Mouse (Mus musculus): Measurements from ENCODE around the gene 2810408A11Rik.
"Not testable (repeated sequence)": the region's sequence is repeated elsewhere in the genome, so short reads cannot be mapped to it uniquely, and the experiment has no call there.

Gene 2810408A11Rik

DNA sequence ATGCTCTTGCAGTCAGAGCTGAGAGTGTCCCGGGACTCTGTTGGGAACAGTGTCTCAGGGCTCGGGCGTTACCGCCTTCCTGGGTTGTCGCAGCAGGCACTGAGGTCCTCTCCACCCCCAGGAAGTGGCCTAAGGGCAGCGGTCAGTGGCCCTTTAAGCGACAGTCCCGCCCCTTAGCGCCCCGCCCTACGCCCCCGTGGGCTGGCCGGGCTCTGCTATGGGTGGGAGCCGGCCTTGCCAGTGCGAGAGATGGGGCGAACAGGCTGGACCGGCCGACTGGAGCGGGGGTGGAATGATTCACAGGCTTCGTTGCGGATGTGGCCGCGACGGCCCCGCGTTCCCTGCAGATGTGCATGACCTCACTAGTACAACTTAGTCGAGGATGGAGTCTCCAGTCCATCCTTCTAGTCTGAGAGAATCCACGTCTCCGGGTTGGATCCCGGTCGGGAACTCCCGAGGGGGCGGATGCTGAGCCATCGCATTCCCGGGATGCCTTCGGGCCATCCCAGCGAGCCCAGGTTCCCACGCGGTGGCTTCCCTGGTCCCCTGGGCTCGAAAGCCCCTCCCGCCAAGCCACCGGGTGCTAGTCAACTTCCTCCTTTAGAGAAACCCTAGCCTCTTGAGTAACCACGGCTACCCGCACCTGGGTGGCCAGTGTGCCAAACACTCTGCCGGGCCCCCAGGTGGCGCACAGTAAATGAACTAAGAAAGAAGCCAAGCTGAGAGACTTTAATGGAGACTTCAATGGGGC lies 19.8 kb downstream of the 2810408A11Rik start, which contains the start of gene Kctd11:
Kctd11 (minus strand) TSS at position 554 of the 751 bp plus-strand sequence.
- DNase-seq (ENCODE audit: low spot score): peak; percentile 83

- DNase-seq (ENCODE audit: low spot score): peak; percentile 46
These were observed 20.3 kb downstream of the 2810408A11Rik start for GRCm38 (mm10) chr11:69880506-69880852.

- no peak for DNase-seq (ENCODE audit: low spot score)
These were observed 21.1 kb downstream of the 2810408A11Rik start for GRCm38 (mm10) chr11:69879711-69880110.

DNA sequence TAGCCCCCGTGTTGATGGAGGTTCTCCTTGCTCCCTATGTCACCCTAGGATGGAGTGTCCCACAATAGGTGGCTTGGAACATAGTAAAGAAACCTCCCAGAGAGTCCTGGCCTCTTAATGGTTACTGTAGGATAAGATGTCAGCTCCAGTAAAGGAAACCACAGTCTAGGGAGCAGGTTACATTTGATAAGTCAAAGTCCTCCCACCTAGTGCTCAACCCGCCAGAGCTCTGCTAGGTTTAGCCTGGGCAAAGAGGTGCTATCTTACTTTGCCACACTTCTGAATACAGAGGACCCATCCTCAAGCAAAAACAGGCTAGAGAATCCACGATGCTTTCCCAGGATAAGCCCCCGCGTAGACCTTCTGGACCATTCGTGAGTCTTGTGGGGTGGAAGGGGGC lies 21.8 kb downstream of the 2810408A11Rik start:
- no peak for DNase-seq (ENCODE audit: low spot score)

DNA sequence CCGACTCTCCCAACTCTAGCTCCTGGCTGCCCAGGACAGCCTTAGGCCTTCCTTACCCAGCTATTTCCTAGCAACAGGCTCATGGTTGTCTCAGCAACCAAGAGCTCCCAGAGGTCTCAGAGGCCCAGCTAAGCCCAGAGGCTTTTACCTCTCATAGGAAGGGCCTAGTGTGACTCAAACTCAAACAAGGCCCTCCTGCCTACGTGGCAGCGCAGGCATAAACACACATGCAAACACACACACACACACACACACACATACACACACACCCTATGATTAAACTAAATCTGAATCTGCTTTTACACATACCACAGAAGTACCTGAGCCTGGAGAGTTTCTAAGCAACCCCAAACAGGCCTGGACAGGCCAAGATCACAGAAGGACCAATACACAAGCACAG lies 22.4 kb downstream of the 2810408A11Rik start:
- no peak for DNase-seq (ENCODE audit: low spot score)

- no peak for DNase-seq (ENCODE audit: low spot score)
These were observed 22.9 kb downstream of the 2810408A11Rik start, which contains the start of gene Tmem95 for GRCm38 (mm10) chr11:69877878-69878277. Tmem95 (minus strand) TSS chr11:69878018.

DNA sequence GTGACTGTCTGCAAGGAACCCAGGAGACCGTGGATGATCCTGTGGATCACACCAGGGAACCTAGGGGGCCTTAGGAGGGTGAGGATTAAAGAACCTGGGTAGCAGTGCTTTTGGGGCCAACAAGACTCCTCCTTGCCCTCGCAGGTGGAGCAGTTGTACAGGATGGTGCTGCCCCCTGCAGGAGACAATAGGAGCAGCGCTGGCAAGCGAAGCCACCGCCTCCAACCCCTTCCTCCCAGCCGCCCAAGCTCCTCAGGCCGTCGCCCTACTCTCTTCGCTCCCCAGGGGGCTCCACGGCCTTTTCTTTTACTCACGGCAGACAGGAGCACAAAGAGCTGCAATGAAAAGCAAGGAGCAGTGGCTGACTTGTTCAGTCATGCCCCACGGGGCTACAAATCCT lies 23.9 kb downstream of the 2810408A11Rik start:
- peak; percentile 84 for DNase-seq (ENCODE audit: low spot score)

GRCm38 (mm10) chr11:69876186-69876585 lies 24.6 kb downstream of the 2810408A11Rik start:
- DNase-seq (ENCODE audit: low spot score): peak; percentile 43

DNA sequence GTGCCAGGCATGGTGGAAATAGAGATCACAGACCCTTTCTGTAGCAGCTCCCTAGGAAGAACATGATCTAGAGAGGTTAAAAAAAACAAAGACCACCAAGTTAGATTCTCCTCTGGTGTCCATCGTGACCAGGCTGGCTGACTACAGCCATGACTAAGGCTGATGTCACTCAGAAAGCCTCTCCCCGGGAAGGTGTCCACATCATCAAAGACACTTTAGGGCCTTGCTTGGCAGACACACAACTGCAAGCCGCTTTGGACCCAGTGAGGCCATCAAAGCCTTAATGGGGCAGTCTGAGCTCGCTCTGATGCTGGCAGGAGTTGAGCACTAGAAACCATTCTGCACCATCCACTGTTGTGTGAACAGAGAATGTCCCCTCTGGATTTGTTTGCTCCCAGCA lies 28.3 kb downstream of the 2810408A11Rik start:
- no peak for DNase-seq (ENCODE audit: low spot score)

DNA sequence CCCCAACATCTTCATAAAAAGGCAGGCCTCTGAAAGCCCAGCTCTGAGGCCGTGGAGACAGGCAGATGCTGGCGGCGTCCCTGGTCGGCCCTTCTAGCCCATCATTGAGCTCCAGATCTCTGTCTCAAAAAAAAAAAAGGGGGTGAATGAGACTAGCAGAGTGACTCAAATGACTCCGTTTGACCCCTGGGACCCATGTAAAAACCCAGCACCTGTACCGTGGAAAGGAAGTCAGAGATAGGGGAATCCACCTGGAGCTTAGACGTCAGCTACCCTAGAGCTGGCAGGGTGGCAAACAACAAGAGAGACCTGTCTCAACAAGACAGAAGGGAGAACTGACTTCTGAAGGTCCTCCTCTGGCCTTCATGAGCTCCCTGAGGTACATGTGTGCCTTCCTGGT lies 29.0 kb downstream of the 2810408A11Rik start:
- DNase-seq (ENCODE audit: low spot score): no peak

DNA sequence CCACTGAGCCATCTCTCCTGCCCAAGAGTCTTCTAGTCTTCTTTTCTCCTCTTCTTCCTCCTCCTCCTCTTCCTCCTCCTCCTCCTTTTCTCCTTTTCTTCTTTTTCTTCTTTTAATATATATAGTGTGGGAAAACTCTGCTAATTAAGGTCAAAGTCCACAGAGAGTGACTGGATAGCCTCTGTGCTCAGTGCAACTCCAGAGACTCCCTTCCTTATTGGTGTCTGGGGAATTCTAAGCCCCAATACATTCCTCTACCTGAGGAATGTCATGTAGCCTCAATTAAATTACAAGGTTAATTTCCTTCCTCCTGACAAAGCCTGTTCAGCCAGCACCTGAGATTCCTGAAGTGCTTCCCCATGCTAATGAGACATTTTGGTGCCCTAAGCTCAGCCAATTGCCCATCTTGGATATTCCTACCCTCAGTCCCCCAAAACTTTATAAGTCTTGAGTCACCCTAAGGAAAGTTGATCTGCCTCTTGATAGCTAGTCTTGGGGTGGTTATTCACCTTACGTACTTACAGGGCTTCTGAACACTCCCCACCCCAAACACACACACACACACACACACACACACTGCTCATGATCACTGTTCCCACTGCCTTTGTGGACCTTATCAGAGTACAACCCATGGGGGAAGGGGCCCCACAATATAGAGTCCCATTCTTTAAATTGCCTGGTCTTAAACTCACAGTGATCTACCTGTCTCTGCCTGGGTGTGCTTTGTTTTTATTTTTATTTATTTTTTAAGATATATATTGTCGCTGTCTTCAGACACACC lies 30.3 kb downstream of the 2810408A11Rik start:
- DNase-seq (ENCODE audit: low spot score): no peak

GRCm38 (mm10) chr11:69867335-69867734 lies 33.5 kb downstream of the 2810408A11Rik start:
- DNase-seq (ENCODE audit: low spot score): no peak

DNA sequence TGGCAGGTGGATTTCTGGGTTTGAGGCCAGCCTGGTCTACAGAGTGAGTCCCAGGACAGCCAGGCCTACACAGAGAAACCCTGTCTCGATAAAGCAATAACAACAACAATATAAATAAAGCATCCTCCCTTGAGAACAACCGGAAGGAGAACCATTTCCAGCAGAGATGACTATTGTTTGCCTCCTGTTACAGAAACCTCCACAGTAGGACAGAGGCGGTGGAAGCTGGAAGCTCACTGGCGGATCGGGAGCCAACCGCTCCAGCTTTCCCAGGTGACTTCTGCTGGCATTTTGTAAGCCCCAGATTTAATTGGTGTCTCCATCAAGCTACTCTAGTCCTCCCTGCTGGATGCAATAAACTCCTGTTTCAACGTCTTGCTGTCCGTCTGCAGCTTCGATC lies 35.2 kb downstream of the 2810408A11Rik start:
- no peak for DNase-seq (ENCODE audit: low spot score)

DNA sequence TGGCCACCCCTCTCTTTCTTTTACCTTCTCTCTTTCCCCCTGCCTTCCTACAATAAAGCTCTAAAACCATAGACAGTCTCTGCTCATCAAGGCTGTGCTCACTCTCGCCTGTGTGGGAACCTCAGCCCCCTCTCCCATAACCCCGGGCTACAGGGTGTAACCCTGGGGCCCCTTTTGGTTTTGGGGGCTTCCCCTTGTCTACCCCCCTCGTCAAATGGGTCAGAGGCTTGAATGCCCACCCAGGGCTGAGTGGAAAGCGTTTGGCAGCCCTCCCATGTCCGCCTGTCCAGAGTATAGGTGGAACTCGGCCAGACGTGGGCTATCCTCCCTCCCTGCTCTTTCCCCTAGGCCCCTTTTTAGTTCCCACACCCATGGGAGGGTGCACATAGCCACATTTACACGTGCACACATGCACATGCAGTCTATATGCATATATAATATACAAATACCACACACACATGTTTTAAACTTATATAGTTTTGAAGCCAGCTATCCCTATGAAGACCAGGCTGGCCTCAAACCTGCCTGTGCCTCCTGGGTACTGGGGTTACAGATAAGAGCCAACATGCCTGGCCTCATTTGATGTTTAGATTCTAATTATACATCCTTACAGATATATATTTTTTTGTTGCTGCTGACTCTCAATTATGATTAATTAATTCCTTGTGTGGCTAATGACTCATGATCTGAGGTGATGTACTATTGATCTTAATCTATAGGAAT lies 36.5 kb downstream of the 2810408A11Rik start:
- no peak for DNase-seq (ENCODE audit: low spot score)

GRCm38 (mm10) chr11:69863729-69864128 lies 37.1 kb downstream of the 2810408A11Rik start:
- DNase-seq (ENCODE audit: low spot score): not testable (repeated sequence)

- no peak for DNase-seq (ENCODE audit: low spot score)
These were observed 42.4 kb downstream of the 2810408A11Rik start, which contains the start of gene Tnk1 for GRCm38 (mm10) chr11:69858113-69858998. Tnk1 (minus strand) TSS chr11:69858730.

DNA sequence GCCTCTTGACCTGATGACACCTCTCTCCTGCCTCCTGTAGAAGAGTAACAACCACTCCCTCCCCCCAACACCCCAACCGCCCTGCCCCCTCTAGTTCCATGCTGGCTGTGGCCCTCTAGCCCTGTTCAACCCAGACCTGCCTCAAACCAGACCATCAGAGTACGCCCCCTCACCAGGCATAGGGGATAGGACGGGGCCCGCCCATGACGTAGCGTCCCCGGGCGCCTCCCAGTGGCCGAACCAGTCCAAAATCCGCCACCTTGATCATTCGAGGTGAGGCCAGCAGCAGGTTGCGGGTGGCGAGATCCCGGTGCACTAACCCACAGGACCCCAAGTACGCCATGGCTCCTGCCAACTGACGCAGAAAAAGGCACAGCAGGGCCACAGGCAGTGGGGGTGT lies 45.4 kb downstream of the 2810408A11Rik start:
- DNase-seq (ENCODE audit: low spot score): no peak

GRCm38 (mm10) chr11:69854680-69855079 lies 46.1 kb downstream of the 2810408A11Rik start:
- DNase-seq (ENCODE audit: low spot score): no peak

DNA sequence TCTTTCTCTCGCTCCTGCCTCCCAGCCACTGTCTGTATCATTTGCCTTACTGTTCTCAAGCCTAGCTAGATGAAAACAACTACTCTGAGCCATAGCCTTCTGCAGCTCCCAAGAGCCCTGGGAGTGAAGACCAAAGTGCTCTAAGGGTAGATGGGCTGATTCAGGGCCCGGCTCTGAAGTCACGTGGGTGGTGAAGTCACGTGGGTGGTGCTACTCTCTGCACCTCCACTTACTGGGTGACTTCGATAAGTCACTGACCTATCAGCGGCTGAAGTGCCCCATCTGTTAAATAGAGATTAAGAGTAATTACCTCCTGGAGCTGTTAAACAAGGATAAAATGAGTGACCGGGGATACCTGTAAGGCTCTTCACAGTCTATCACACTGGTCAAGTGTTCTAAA lies 46.8 kb downstream of the 2810408A11Rik start:
- DNase-seq (ENCODE audit: low spot score): no peak

DNA sequence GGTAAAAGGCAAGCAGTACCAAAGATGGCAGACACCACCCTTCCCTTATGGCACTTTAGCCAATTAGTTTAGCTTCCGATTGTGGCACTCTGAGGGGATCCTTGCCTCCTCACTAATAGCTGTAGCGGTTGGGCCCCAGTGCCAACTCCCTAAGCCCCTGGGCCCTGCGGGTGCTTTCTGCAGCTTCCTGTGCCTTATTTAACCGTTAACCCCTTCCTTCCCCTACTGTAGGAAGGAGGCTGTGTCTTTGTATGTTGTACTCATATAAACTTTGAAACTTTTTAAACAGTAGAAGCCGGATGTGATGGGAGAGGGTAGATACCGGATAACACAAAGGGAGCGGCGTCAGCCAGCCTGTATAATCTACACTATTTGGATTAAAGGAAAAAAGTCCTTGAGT lies 50.0 kb downstream of the 2810408A11Rik start:
- DNase-seq (ENCODE audit: low spot score): no peak

- no peak for DNase-seq (ENCODE audit: low spot score)
These were observed 50.9 kb downstream of the 2810408A11Rik start for GRCm38 (mm10) chr11:69849884-69850283.

All from layer of hippocampus, adult 11-12 months (tissue).